Mouse (Mus musculus) kidney, postnatal 0 days (tissue): ENCODE measurements around the gene Olfr324. TPM values are rescaled to one million over a fixed set of nuclear protein-coding genes. Genes with fewer than 3 reads are reported as not detected.

ENCODE experiments used
- ATAC-seq: fragments of 200-750 bp; cut with Nextera tagmentation; replicated peaks from 2 replicates; pipeline ENCODE4 v1.8.0; 2017; ENCODE audit warnings: low read depth, moderate number of reproducible peaks, moderate TSS enrichment, moderate library complexity; ENCODE audit not compliant: low FRiP score
- DNase-seq: peaks from one replicate; pipeline ENCODE4 v3.0.0-alpha.2; 2016; ENCODE audit warnings: low spot score
- H3K27ac ChIP-seq: fragments of 300-500 bp; sonication (generic); 2 replicates; pipeline ENCODE4 v1.5.1; 2014; ENCODE audit warnings: mild to moderate bottlenecking
- H3K27me3 ChIP-seq: fragments of 300-500 bp; sonication (generic); 2 replicates; pipeline ENCODE4 v1.6.1; 2014; ENCODE audit warnings: low read length, mixed read lengths; ENCODE audit not compliant: insufficient read depth
- H3K36me3 ChIP-seq: fragments of 300-500 bp; sonication (generic); 2 replicates; pipeline ENCODE4 v1.6.1; 2014; ENCODE audit warnings: low read length, mixed read lengths; ENCODE audit not compliant: insufficient read depth
- H3K4me1 ChIP-seq: fragments of 300-500 bp; sonication (generic); replicated peaks from 2 replicates; pipeline ENCODE4 v1.6.1; 2014; ENCODE audit warnings: antibody characterized with exemption, low read length, mixed read lengths; ENCODE audit not compliant: insufficient read depth
- H3K4me2 ChIP-seq: fragments of 300-500 bp; sonication (generic); 2 replicates; pipeline ENCODE4 v1.6.1; 2014; ENCODE audit warnings: mild to moderate bottlenecking, low read length, moderate library complexity, mixed read lengths
- H3K4me3 ChIP-seq: fragments of 300-500 bp; sonication (generic); replicated peaks from 2 replicates; pipeline ENCODE4 v1.5.1; 2014; ENCODE audit warnings: low read depth, low read length
- H3K9ac ChIP-seq: fragments of 300-500 bp; sonication (generic); 2 replicates; pipeline ENCODE4 v1.6.1; 2014; ENCODE audit warnings: low read depth, low read length
- H3K9me3 ChIP-seq: fragments of 300-500 bp; sonication (generic); replicated peaks from 2 replicates; pipeline ENCODE4 v1.6.1; 2016; ENCODE audit warnings: low read length, inconsistent platforms, mixed read lengths
- CTCF ChIP-seq: IDR thresholded peaks from 2 replicates; pipeline ENCODE4 v1.5.1; 2016; ENCODE audit warnings: antibody characterized with exemption, low read depth, mild to moderate bottlenecking, moderate library complexity
- WGBS: fragments of 180-500 bp; shearing (Covaris S2); extraction: QIAGEN DNeasy Blood & Tissue Kit; methylation state at CpG from one replicate; pipeline ENCODE4 v1.1.7; 2014; 5-methylcytosine and 5-hydroxymethylcytosine counted together
- polyA plus RNA-seq: library from polyadenylated mRNA; unstranded; fragments of >200 nt; fragmentation: Nextera tagmentation; extraction: Ambion mirVana; gene quantifications from 2 replicates; pipeline ENCODE4 v1.2.1, GENCODE M21; 2015

The Olfr324 gene
- polyA plus RNA-seq, 1 experiment from 2014 or later = not detected

DNA sequence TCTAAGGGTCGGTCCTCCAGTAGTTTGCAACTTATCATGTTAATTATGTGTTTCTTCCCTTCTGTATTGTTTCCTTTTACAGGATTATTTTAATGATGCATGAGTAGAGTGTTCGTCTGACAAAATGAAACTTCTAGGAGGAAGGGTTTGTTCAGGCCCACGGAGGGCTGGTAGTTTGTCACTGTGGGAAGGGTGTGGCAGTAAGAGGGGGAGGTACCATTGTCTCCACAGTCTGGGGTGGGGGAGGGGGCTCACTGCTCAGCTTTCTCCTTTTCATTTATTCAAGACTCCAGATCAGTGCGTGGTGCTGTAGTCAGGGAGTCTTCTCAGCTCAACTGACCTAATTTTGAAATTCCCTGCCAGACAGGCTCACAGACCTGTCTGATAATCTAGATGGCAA lies 31.2 kb downstream of the Olfr324 start:
- DNase-seq (no peak), ATAC-seq (no peak)
- H3K27ac ChIP-seq = no peak overlapping the region
- no peaks in the 10 kb centered on the region for H3K9me3 ChIP-seq
- 44% methylated on average over 4 of the region's 4 CpGs for WGBS
- no peaks in the 10 kb centered on the region for H3K27me3 ChIP-seq
- no peak for TF ChIP-seq CTCF
- no peak overlapping the region for H3K4me2 ChIP-seq
- H3K36me3 ChIP-seq = no peaks in the 10 kb centered on the region
- no peak overlapping the region for H3K9ac ChIP-seq
- no peaks in the 10 kb centered on the region for H3K4me1 ChIP-seq
- no peak overlapping the region for H3K4me3 ChIP-seq

DNA sequence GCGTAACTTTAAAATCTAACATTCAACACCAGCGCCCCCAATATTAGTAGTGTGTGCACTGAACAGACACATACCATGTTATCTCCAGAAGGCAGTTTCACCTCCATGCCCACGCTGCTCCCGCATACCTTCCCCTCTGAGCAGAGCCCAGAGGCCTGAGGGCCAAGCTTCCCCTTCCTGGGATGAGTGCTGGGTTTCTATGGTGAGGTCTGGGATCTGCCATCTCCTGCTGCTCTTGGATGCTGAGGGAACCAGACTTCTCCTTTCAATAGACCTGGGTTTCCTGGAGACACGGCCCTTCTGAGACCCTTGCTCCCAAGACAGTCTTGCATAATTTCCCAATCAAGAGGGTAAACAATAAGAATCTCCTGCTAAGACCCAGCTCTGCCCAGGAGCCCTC lies 35.5 kb downstream of the Olfr324 start, which contains the start of gene Olfr323:
Gene Olfr323, minus strand, starts transcription at position 101 of the 400 bp plus-strand sequence.
- H3K4me2 ChIP-seq = no peak within 1 kb of the TSS
- no peak for TF ChIP-seq CTCF
- no peak within 1 kb of the TSS for H3K9ac ChIP-seq
- H3K27me3 ChIP-seq = no peaks in the 10 kb centered on the region
- ATAC-seq (no peak), DNase-seq (no peak)
- WGBS = 69% methylated on average over 5 of the region's 5 CpGs
- H3K4me3 ChIP-seq = no peak within 1 kb of the TSS
- H3K27ac ChIP-seq = no peak within 1 kb of the TSS
- H3K4me1 ChIP-seq = no peaks in the 10 kb centered on the region
- H3K36me3 ChIP-seq = no peaks in the 10 kb centered on the region
- no peaks in the 10 kb centered on the region for H3K9me3 ChIP-seq

DNA sequence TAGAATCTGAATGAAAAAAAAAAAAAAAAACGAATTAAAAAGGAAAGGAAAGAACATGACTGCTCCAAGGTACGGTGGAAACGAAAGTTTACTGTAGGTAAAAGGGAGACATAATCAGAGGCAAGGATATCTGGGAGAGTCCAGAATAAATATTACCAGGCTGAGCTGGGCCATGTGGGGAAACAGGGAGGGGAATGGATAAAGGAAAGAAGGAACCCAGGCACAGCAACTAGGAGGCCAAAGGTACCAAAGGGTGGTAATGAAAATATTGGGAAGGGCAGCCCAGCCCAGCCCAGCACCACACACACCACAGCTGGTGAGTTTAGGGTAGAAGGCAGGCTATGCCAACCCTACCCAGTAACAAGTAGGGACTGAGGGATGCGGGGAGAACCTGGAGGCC lies 40.0 kb downstream of the Olfr324 start:
- TF ChIP-seq CTCF = no peak
- H3K4me3 ChIP-seq = no peak overlapping the region
- no peak for ATAC-seq
- no peaks in the 10 kb centered on the region for H3K4me1 ChIP-seq
- no peaks in the 10 kb centered on the region for H3K9me3 ChIP-seq
- WGBS = 61% methylated on average over 4 of the region's 4 CpGs
- H3K27ac ChIP-seq = no peak overlapping the region
- H3K4me2 ChIP-seq = no peak overlapping the region
- no peaks in the 10 kb centered on the region for H3K27me3 ChIP-seq
- no peak for DNase-seq
- H3K9ac ChIP-seq = no peak overlapping the region
- H3K36me3 ChIP-seq = no peaks in the 10 kb centered on the region

DNA sequence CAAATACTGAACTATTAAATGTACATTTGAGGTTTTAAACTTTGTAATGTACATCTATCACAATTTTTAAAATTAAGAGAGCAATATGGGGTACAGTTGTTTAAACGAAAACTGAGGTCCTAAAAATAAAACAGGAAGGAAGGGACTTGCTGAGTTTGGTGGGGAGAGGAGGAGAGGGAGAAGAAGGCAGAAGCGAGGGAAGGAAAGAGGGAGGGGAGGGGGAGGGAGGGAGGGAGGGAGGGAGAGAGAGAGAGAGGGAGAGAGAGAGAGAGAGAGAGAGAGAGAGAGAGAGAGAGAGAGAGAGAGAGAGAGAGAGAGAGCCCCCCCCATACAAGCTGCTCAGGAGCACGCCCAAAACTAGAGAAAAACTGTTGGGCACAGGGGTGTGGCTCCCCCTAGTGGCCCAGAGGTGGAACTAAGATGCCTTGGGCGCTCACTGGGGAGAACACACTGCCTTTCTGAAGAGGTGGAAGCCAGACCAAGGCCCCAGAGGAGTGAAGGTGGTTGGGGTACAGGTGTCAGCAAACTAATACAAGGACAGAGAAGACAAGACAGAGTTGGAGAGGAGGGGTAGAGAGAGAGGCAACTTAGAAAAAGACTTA lies 41.6 kb downstream of the Olfr324 start:
- H3K27ac ChIP-seq = no peak overlapping the region
- peak; percentile 78 for TF ChIP-seq CTCF
- no peak overlapping the region for H3K9ac ChIP-seq
- 0 out of 2 replicates have a peak, but pooled peaks cover 10% of the 10 kb centered on the region for H3K27me3 ChIP-seq
- WGBS = 24% methylated on average over 4 of the region's 4 CpGs
- H3K9me3 ChIP-seq = no peaks in the 10 kb centered on the region
- H3K36me3 ChIP-seq = no peaks in the 10 kb centered on the region
- no peak overlapping the region for H3K4me3 ChIP-seq
- H3K4me2 ChIP-seq = no peak overlapping the region
- no peak for ATAC-seq
- peak; percentile 73 for DNase-seq
- no peaks in the 10 kb centered on the region for H3K4me1 ChIP-seq

DNA sequence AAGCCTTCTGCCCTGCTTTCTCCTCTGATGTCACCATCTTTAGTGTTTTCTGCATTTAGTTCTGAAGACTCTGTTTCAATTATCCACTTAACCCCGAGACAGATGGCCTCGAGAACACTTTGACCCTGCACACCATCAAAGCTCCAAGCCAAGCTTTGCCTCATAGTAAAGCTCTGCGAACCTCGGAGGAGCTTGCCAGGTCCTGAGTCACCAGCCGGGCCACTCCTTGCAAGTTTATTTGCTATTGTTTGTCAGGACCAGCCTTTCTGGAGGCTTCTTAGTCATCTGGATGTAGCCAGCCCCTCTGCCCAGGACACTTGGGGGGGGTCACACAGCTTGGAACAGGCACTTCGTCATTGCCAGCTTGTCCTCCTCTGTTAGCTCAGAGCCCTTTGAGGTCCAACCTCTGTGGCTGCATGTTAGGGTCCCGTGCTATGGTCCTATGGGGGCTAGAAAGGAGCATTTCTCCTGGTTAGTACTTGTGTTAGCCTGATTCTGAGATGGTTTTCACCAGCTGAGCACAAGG lies 43.3 kb downstream of the Olfr324 start:
- WGBS = 36% methylated on average over 7 of the region's 7 CpGs
- Histone ChIP-seq H3K4me1 (no peaks in the 10 kb centered on the region), H3K36me3 (no peaks in the 10 kb centered on the region), H3K9ac (no peak overlapping the region), H3K27ac (no peak overlapping the region), H3K4me2 (no peak overlapping the region), H3K9me3 (no peaks in the 10 kb centered on the region), H3K4me3 (no peak overlapping the region), H3K27me3 (0 out of 2 replicates have a peak, but pooled peaks cover 10% of the 10 kb centered on the region)
- no peak for ATAC-seq
- TF ChIP-seq CTCF = no peak
- DNase-seq = no peak

DNA sequence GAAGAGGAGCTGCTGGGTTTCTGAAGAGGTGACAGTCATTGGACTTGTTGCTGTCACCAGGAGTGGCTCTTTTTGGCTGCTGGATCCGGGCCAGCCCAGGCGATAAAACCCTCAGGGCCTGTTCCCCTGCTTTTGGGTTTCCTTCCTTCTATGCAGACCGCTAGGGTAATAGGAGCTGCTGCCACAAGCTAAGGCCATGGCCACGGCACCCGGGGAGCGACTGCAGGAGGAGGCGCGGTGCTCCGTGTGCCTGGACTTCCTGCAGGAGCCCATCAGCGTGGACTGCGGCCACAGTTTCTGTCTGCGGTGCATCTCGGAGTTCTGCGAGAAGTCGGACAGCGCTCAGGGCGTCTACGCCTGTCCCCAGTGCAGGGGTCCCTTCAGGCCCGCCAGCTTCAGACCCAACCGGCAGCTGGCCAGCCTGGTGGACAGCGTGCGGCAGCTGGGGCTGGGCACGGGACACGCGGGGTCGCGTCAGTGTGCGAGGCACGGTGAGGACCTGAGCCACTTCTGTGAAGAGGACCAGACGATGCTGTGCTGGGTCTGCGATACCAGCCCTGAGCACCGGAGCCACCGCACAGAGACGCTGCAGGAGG lies 45.5 kb downstream of the Olfr324 start, which contains the start of gene Trim58:
Gene Trim58, plus strand, starts transcription at position 194 of the 596 bp plus-strand sequence.
- H3K4me3 ChIP-seq = peak within 1 kb of the TSS; percentile 20
- WGBS = 4% methylated on average over 34 of the region's 34 CpGs
- ATAC-seq (no peak; the same call in 1 of the 2 replicates), DNase-seq (peak; percentile 34)
- H3K4me2 ChIP-seq = peak within 1 kb of the TSS; percentile 57
- H3K4me1 ChIP-seq = no peaks in the 10 kb centered on the region
- no peaks in the 10 kb centered on the region for H3K9me3 ChIP-seq
- 0 out of 2 replicates have a peak, but pooled peaks cover 10% of the 10 kb centered on the region for H3K27me3 ChIP-seq
- no peaks in the 10 kb centered on the region for H3K36me3 ChIP-seq
- H3K9ac ChIP-seq = peak within 1 kb of the TSS; percentile 18; the same call in 1 of the 2 replicates
- H3K27ac ChIP-seq = no peak within 1 kb of the TSS
- no peak for TF ChIP-seq CTCF
